Mouse (Mus musculus) olfactory bulb, adult 2 months (tissue): ENCODE data around the gene Fam117a.

Experiments
- CTCF ChIP-seq: fragments of 200-500 bp; IDR thresholded peaks from 2 replicates; pipeline ENCODE4 v1.5.1; 2012; ENCODE audit warnings: low read depth, mild to moderate bottlenecking, low read length, moderate library complexity; ENCODE audit not compliant: insufficient read depth
- POLR2A ChIP-seq: fragments of 200-500 bp; IDR thresholded peaks from 2 replicates; pipeline ENCODE4 v1.6.1; 2012; ENCODE audit warnings: mild to moderate bottlenecking, low read depth, low read length, moderate library complexity; ENCODE audit not compliant: insufficient read depth

DNA sequence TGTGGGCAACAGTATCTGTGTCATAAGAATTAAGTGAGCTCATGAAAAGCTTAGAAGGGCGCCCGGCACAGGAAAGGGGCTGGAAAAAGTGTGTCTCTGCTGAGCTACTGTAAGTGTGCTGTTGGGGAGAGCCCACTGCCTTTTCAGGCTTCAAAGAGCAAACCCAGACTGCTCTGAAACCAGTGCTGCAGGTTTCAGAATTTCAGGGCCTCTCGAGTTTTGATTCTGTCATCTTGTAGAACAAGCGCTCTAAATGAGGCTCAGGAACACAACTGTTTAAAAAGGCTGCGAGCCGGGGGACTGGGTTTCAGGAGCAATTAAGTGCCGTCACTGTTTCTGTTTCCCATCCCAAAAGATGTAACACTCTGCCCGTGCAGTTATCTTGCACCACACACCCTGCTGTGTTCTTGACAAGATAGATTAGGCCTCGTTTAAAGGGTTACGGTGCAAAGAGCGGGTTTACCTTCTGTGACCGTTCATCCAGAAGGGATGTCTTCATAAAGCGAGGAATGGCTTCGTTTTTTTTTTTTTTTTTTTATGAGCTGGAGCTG, 2.7 kb downstream of the Fam117a start:
- TF ChIP-seq CTCF = no peak
- TF ChIP-seq POLR2A = no peak
